Mouse (Mus musculus) NIH3T3 (cell line): ENCODE results near the gene Lhx8.

Experiments used
- DNase-seq: peaks from one replicate; pipeline ENCODE4 v3.0.0-alpha.2; 2012; ENCODE audit warnings: low read depth

Lhx8 gene

GRCm38 (mm10) chr3:154321921-154322574 lies 8.4 kb downstream of the Lhx8 start:
- DNase-seq: peak; percentile 27

GRCm38 (mm10) chr3:154317651-154318248 lies 12.7 kb downstream of the Lhx8 start:
- DNase-seq: peak; percentile 59

GRCm38 (mm10) chr3:154305163-154305884 lies 25.1 kb downstream of the Lhx8 start:
- DNase-seq: peak; percentile 74

- DNase-seq: no peak
These were observed 29.4 kb downstream of the Lhx8 start for GRCm38 (mm10) chr3:154301102-154301501.

GRCm38 (mm10) chr3:154300006-154300405 lies 30.5 kb downstream of the Lhx8 start:
- DNase-seq: no peak

- no peak for DNase-seq
These were observed 32.0 kb downstream of the Lhx8 start for GRCm38 (mm10) chr3:154298490-154298889.

GRCm38 (mm10) chr3:154297499-154297898 lies 33.0 kb downstream of the Lhx8 start:
- DNase-seq: peak; percentile 91

- no peak for DNase-seq
These were observed 35.3 kb downstream of the Lhx8 start for GRCm38 (mm10) chr3:154294924-154295834.

GRCm38 (mm10) chr3:154293839-154294490 lies 36.5 kb downstream of the Lhx8 start:
- peak; percentile 89 for DNase-seq

GRCm38 (mm10) chr3:154292126-154292525 lies 38.3 kb downstream of the Lhx8 start:
- no peak for DNase-seq

GRCm38 (mm10) chr3:154290351-154290750 lies 40.1 kb downstream of the Lhx8 start:
- DNase-seq: peak; percentile 69

GRCm38 (mm10) chr3:154288429-154289069 lies 41.9 kb downstream of the Lhx8 start:
- DNase-seq: no peak

- DNase-seq: peak; percentile 80
These were observed 43.2 kb downstream of the Lhx8 start for GRCm38 (mm10) chr3:154287217-154287616.

GRCm38 (mm10) chr3:154285351-154285750 lies 45.1 kb downstream of the Lhx8 start:
- peak; percentile 83 for DNase-seq

GRCm38 (mm10) chr3:154284260-154284659 lies 46.2 kb downstream of the Lhx8 start:
- no peak for DNase-seq

GRCm38 (mm10) chr3:154274681-154275080 lies 55.8 kb downstream of the Lhx8 start:
- peak; percentile 39 for DNase-seq

GRCm38 (mm10) chr3:154269757-154270366 lies 60.6 kb downstream of the Lhx8 start:
- DNase-seq: peak; percentile 88

- no peak for DNase-seq
These were observed 62.1 kb downstream of the Lhx8 start for GRCm38 (mm10) chr3:154268313-154268712.

- no peak for DNase-seq
These were observed 73.1 kb downstream of the Lhx8 start for GRCm38 (mm10) chr3:154257312-154257711.
